Mouse (Mus musculus): ENCODE data around the gene Fli1.

Gene Fli1

DNA sequence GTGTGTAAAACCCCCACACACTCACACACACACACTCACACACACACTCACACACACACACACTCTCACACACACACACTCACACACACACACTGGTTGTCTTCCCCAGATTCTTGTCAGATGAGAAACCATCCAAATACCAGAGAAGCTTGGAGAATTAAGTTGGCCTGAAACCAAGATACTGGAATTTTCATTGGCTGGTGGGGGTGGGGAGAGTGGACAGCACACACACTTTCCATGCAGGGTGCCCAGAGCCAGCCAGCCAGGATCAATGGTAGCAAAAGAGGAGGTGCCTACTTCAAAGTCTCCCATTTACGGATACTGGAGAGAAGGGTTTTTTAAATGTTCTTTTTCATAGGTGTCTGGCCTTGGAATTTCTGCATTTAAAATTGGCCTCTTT, 74.3 kb downstream of the Fli1 start:
- no peak for DNase-seq (ENCODE audit: low read depth, low spot score)

- no peak for DNase-seq (ENCODE audit: low read depth, low spot score)
Observed at GRCm38 (mm10) chr9:32467443-32467842, 75.2 kb downstream of the Fli1 start.

DNA sequence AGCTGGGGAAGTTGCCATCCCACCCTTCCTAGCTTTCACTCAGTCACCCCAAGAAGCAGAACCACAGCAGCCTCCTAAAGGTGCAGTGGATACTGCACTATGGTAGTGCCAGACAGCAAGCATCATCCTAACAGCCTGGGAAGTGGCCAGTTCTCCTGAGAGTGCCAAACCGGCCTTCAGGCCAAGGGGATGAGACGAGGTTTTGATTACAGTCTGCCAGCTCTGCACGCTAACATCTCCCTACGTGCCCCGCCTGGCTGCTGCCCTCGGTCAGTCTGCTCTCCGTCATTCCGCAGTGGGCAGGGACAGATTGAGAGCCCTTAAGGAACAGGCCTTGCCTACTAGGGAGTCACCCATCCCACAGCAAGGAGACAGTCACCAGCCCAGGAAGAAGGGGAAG, 75.8 kb downstream of the Fli1 start:
- no peak for DNase-seq (ENCODE audit: low read depth, low spot score)

GRCm38 (mm10) chr9:32456707-32457106, 86.0 kb downstream of the Fli1 start:
- DNase-seq (ENCODE audit: low read depth, low spot score), result no peak

DNA sequence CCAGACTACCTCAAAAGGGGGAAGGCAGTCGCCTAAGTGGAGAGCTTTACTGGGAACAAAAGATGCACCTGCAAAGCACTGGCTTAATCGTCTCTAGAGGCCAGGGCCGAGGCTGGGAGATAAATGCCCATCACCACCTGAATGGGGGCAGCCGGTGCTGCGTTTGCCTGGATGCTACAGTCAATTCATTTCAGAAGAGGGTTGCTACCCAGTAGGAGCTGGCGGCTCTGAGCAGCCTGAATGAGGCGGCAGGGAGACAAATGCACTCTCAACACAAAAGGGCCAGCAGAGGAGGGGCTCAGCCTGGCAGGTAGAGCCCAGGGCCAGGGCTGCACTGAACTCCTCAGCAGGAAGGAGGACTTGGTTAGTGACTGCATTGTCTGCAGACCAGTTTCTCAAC, 92.5 kb downstream of the Fli1 start:
- DNase-seq (ENCODE audit: low read depth, low spot score), result no peak

GRCm38 (mm10) chr9:32448766-32449165, 93.9 kb downstream of the Fli1 start:
- DNase-seq (ENCODE audit: low read depth, low spot score), result no peak

GRCm38 (mm10) chr9:32445789-32446188, 96.9 kb downstream of the Fli1 start:
- DNase-seq (ENCODE audit: low read depth, low spot score), result peak; percentile 14

DNA sequence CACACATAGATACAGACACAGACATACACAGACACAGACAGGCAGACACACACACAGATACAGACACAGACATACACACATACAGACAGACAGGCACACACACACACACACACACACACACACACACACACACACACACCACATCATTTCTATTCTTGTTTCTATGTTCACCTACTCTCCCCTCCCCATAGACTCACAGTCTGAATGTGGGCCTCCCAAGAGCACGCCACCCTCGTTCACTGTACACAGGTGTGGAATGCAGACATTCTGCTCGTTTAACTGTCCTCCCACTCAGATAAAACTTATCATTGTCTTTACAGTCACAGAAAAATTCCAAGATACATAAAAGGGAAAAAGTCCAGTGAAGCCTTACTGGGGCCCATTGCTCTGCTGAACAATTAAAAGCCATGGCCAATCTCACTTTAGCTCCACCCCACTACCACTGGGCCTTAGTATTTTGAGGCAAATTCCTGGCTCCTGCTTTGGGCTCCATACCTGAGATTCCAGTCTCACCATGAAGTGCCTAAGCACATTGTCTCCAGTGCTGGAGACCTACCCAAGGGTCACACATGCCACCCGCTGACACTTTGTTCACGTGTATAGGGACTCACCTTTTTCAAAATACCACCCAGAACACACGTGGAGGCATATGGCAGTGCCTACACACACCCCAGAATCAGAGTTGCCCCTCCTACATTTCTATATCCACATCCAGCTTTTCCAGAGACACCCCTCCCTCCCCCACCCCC, 98.0 kb downstream of the Fli1 start:
- no peak for DNase-seq (ENCODE audit: low read depth, low spot score)

GRCm38 (mm10) chr9:32443817-32444216, 98.8 kb downstream of the Fli1 start:
- no peak for DNase-seq (ENCODE audit: low read depth, low spot score)

DNA sequence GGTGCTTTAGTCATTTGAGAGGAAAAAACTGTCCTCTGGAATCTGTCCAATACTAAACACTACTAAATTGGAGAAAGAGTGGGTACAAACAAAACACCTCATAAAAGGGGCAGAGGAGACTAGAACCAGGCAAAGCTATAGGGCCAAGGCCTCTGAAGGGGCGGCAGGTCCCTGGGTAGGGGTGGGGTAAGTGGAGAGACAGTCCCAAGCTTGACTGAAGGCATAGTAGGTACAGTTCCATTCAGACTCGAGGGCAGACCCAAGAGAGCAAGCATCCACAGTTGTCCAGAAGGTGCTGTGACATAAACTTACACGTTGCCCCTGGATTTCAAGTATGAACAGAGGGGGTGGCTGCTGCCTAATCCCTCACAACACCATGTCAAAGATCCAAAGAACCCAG, 99.5 kb downstream of the Fli1 start:
- no peak for DNase-seq (ENCODE audit: low read depth, low spot score)

GRCm38 (mm10) chr9:32434241-32435213, 108.1 kb downstream of the Fli1 start:
- peak; percentile 14 for DNase-seq (ENCODE audit: low read depth, low spot score)

DNA sequence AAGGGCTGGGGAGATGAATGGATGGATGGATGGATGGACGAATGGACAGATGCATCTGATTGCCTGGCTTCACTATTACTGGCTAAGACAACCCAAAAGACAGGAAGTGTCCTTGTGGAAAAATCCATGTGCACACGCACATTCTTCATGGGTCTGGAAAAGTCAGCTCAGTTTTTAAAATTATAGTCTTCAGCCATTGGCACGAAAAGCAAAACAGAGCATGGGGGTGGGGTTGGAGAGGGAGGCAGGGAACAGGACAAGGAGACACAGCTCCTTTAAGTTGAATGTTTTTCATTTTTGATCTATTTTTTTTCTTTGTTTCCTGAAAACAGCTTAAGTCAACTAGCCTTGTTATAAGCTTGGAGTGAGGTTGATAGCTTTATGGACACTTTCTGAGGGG, 111.6 kb downstream of the Fli1 start:
- no peak for DNase-seq (ENCODE audit: low read depth, low spot score)

GRCm38 (mm10) chr9:32425321-32425720, 117.3 kb downstream of the Fli1 start:
- no peak for DNase-seq (ENCODE audit: low read depth, low spot score)

DNA sequence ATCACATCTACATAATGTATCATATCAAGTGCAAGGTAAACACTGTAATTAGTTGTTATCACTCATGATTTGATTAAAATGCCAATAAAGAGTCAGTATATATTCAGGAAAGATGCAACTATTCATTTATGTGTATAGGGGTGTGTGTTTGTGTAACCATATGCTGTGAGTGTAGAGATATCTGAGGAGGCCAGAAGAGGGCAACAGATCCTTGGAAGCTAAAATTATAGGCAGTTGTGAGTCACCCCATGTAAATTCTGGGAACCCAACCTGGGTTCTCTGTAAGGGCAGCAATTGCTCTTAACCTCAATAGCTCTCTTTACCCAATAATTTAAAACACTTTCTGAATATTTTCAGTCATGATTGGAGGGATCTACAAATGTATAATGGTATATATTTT, 122.0 kb downstream of the Fli1 start:
- DNase-seq (ENCODE audit: low read depth, low spot score), result no peak

GRCm38 (mm10) chr9:32417466-32418116, 125.1 kb downstream of the Fli1 start:
- DNase-seq (ENCODE audit: low read depth, low spot score), result no peak

GRCm38 (mm10) chr9:32415952-32416351, 126.7 kb downstream of the Fli1 start:
- no peak for DNase-seq (ENCODE audit: low read depth, low spot score)

- no peak for DNase-seq (ENCODE audit: low read depth, low spot score)
Observed at GRCm38 (mm10) chr9:32414956-32415355, 127.7 kb downstream of the Fli1 start.

DNA sequence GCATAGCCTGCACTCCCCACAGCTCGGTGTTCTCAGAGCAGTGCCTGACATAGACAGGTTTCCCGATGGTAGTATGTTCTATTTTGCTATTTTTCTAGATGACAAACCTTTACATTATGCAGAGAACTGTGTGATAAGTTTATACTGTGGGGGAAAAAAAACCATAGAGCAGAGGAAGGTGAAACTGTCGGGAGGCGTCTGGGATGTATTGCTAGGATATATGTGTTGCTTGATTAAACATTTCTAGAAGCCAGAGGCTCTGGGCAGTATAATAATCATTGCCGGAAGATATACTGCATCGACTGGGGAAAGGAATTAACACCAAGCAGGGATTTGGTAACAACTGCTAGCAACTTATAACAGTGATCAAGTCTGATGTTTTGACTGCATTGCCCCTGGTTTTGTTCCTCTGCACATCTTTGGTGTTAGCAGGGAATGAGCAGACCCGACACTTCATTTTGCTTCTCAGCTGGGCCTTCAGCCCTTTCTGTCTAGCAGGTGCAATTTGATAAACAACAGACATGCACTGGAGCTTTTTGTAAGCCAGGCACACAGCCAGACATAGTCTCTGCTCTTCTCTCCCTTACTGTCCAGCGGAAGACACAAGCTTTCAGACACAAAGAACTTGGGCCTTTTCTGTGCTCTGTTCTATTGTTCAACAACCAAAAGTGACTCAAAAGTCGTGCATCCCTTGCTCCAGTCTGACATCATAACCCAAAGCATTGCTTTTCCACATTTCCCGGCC, 129.7 kb downstream of the Fli1 start:
- DNase-seq (ENCODE audit: low read depth, low spot score), result no peak

GRCm38 (mm10) chr9:32411507-32411906, 131.2 kb downstream of the Fli1 start:
- DNase-seq (ENCODE audit: low read depth, low spot score), result no peak

DNA sequence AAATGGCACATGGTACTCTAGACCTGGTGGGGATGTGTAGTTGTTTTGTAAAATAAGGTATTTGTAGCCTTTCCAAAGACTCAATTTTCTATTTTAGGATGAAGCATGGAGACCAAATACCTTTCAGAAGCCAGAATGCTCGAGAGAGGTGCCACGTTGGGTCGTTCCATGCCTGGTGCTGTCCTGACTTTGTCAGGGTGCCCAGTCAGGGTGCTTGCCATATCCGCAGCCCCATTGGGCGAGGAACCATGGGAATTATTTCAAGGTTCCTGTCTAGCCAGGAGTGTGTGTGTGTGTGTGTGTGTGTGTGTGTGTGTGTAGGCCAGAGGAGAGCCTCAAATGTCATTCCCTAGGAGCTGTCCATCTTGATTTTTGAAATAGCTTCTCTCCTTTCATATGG, 132.0 kb downstream of the Fli1 start:
- DNase-seq (ENCODE audit: low read depth, low spot score), result no peak
